Mouse (Mus musculus): ENCODE data around the gene Vangl1. TPM values are rescaled to one million over a fixed set of nuclear protein-coding genes. Genes with fewer than 3 reads are reported as not detected.

The Vangl1 gene
- polyA plus RNA-seq, 1 experiment, result 16.1 TPM

- Histone ChIP-seq H3K4me1 (ENCODE audit: control insufficient read depth, insufficient read depth, low read length) (no peaks in the 10 kb centered on the region; the same call in 1 of the 2 replicates), H3K27ac (ENCODE audit: control insufficient read depth, insufficient read depth, low read depth, low read length, poor library complexity) (no peak overlapping the region), H3K4me3 (replicated peaks; ENCODE audit: control insufficient read depth, low read depth, low read length) (no peak overlapping the region)
- 91% methylated on average over 18 of the region's 18 CpGs for WGBS
- TF ChIP-seq CTCF (IDR thresholded peaks at IDR 0.05; ENCODE audit: control insufficient read depth, insufficient read depth, low read length) (no peak), POLR2A (IDR thresholded peaks at IDR 0.05; ENCODE audit: borderline replicate concordance, control insufficient read depth, low read depth, low read length) (no peak)
These were observed 28.8 kb downstream of the Vangl1 start for GRCm38 (mm10) chr3:102175701-102176100.

- Histone ChIP-seq H3K4me1 (ENCODE audit: control insufficient read depth, insufficient read depth, low read length) (no peaks in the 10 kb centered on the region), H3K4me3 (replicated peaks; ENCODE audit: control insufficient read depth, low read depth, low read length) (no peak overlapping the region), H3K27ac (ENCODE audit: control insufficient read depth, insufficient read depth, low read depth, low read length, poor library complexity) (no peak overlapping the region)
- 81% methylated on average over 8 of the region's 8 CpGs for WGBS
- TF ChIP-seq POLR2A (IDR thresholded peaks at IDR 0.05; ENCODE audit: borderline replicate concordance, control insufficient read depth, low read depth, low read length), result no peak
- TF ChIP-seq CTCF (IDR thresholded peaks at IDR 0.05; ENCODE audit: control insufficient read depth, insufficient read depth, low read length), result no peak
These were observed 30.2 kb downstream of the Vangl1 start for GRCm38 (mm10) chr3:102174118-102174865.

GRCm38 (mm10) chr3:102169197-102169905 lies 35.1 kb downstream of the Vangl1 start:
- Histone ChIP-seq H3K4me3 (replicated peaks; ENCODE audit: control insufficient read depth, low read depth, low read length) (no peak overlapping the region), H3K4me1 (ENCODE audit: control insufficient read depth, insufficient read depth, low read length) (no peaks in the 10 kb centered on the region), H3K27ac (ENCODE audit: control insufficient read depth, insufficient read depth, low read depth, low read length, poor library complexity) (no peak overlapping the region)
- WGBS, result 48% methylated on average over 13 of the region's 13 CpGs
- TF ChIP-seq POLR2A (IDR thresholded peaks at IDR 0.05; ENCODE audit: borderline replicate concordance, control insufficient read depth, low read depth, low read length), result no peak
- no peak for TF ChIP-seq CTCF (IDR thresholded peaks at IDR 0.05; ENCODE audit: control insufficient read depth, insufficient read depth, low read length)

- no peak overlapping the region for H3K4me3 ChIP-seq (replicated peaks; ENCODE audit: control insufficient read depth, low read depth, low read length)
- WGBS, result 62% methylated on average over 10 of the region's 10 CpGs
- peak overlapping the region; percentile 28; the same call in 1 of the 2 replicates for H3K27ac ChIP-seq (ENCODE audit: control insufficient read depth, insufficient read depth, low read depth, low read length, poor library complexity)
- H3K4me1 ChIP-seq (ENCODE audit: control insufficient read depth, insufficient read depth, low read length), result no peaks in the 10 kb centered on the region
- TF ChIP-seq CTCF (IDR thresholded peaks at IDR 0.05; ENCODE audit: control insufficient read depth, insufficient read depth, low read length) (no peak), POLR2A (IDR thresholded peaks at IDR 0.05; ENCODE audit: borderline replicate concordance, control insufficient read depth, low read depth, low read length) (no peak)
These were observed 36.8 kb downstream of the Vangl1 start for GRCm38 (mm10) chr3:102167555-102168210.

- TF ChIP-seq CTCF (IDR thresholded peaks at IDR 0.05; ENCODE audit: control insufficient read depth, insufficient read depth, low read length), result no peak
- Histone ChIP-seq H3K4me3 (replicated peaks; ENCODE audit: control insufficient read depth, low read depth, low read length) (no peak overlapping the region), H3K27ac (ENCODE audit: control insufficient read depth, insufficient read depth, low read depth, low read length, poor library complexity) (peak overlapping the region; percentile 47), H3K4me1 (ENCODE audit: control insufficient read depth, insufficient read depth, low read length) (no peaks in the 10 kb centered on the region)
- 81% methylated on average over 8 of the region's 8 CpGs for WGBS
These were observed 37.7 kb downstream of the Vangl1 start for GRCm38 (mm10) chr3:102166794-102167193.

GRCm38 (mm10) chr3:102166287-102166620 lies 38.2 kb downstream of the Vangl1 start:
- peak overlapping the region; percentile 94 for H3K27ac ChIP-seq (ENCODE audit: control insufficient read depth, insufficient read depth, low read depth, low read length, poor library complexity)
- no peak for TF ChIP-seq CTCF (IDR thresholded peaks at IDR 0.05; ENCODE audit: control insufficient read depth, insufficient read depth, low read length)
- no peak for TF ChIP-seq POLR2A (IDR thresholded peaks at IDR 0.05; ENCODE audit: borderline replicate concordance, control insufficient read depth, low read depth, low read length)
- H3K4me1 ChIP-seq (ENCODE audit: control insufficient read depth, insufficient read depth, low read length), result no peaks in the 10 kb centered on the region
- 68% methylated on average over 4 of the region's 4 CpGs for WGBS
- H3K4me3 ChIP-seq (replicated peaks; ENCODE audit: control insufficient read depth, low read depth, low read length), result no peak overlapping the region

GRCm38 (mm10) chr3:102165536-102166286 lies 38.8 kb downstream of the Vangl1 start:
- peak overlapping the region; percentile 94 for H3K27ac ChIP-seq (ENCODE audit: control insufficient read depth, insufficient read depth, low read depth, low read length, poor library complexity)
- WGBS, result 70% methylated on average over 21 of the region's 21 CpGs
- no peaks in the 10 kb centered on the region for H3K4me1 ChIP-seq (ENCODE audit: control insufficient read depth, insufficient read depth, low read length)
- TF ChIP-seq POLR2A (IDR thresholded peaks at IDR 0.05; ENCODE audit: borderline replicate concordance, control insufficient read depth, low read depth, low read length), result peak; percentile 57; the same call in 1 of the 2 replicates
- TF ChIP-seq CTCF (IDR thresholded peaks at IDR 0.05; ENCODE audit: control insufficient read depth, insufficient read depth, low read length), result no peak
- H3K4me3 ChIP-seq (replicated peaks; ENCODE audit: control insufficient read depth, low read depth, low read length), result peak overlapping the region; percentile 75

All from bone marrow, adult 2 months (tissue).